Comparison of ENCODE assay signal across 7 mouse cellular contexts in the genomic region with DNA sequence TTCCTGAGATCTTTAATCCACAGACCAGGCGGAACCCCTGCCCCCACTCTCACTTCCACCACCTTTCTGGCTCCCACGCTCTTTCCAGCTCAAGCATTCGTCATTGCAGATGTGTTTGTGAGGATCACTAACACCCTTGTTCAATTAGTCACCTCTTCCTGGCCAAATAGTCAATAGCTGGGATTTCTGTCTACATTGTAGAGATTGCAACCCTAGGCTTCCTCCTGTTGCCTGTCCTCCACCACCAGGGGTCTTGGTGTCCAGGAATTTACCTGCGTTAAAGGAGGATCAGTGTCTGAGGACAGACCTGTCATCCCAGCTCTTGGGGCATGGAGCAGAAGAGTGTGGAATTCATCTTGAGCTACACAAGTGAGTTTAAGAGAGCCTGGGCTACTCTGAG. TPM values are rescaled to one million over a fixed set of nuclear protein-coding genes. Genes with fewer than 3 reads are reported as not detected.
DNase-seq lines count a peak whose midpoint lies in the region; ATAC-seq lines count a peak whose summit lies in the region.

No protein-coding gene starts in this region.

- H3K4me2 ChIP-seq in forebrain, embryonic 14.5 days (ENCODE audit: low read length), result peak overlapping the region; percentile 90
- H3K4me2 ChIP-seq in limb, embryonic 15.5 days, result peak overlapping the region; percentile 79

- ATAC-seq in forebrain, embryonic 14.5 days, result no peak
- ATAC-seq in limb, embryonic 15.5 days (ENCODE audit: insufficient number of reproducible peaks, low FRiP score, low TSS enrichment, low read depth), result no peak

- peak overlapping the region; percentile 39; the same call in 1 of the 2 replicates for H3K4me3 ChIP-seq in forebrain, embryonic 14.5 days (ENCODE audit: low read depth, low read length)
- H3K4me3 ChIP-seq in limb, embryonic 15.5 days, result peak overlapping the region; percentile 52

- H3K27ac ChIP-seq in forebrain, embryonic 14.5 days (ENCODE audit: low read depth, low read length), result no peak overlapping the region
- H3K27ac ChIP-seq in limb, embryonic 15.5 days, result peak overlapping the region; percentile 92

- no peaks in the 10 kb centered on the region for H3K36me3 ChIP-seq in forebrain, embryonic 14.5 days (ENCODE audit: control insufficient read depth, insufficient read depth, low read length)
- H3K36me3 ChIP-seq in limb, embryonic 15.5 days, result peaks cover 7% of the 10 kb centered on the region

- WGBS in forebrain, embryonic 14.5 days, result 42% methylated on average over 4 of the region's 4 CpGs
- 40% methylated on average over 4 of the region's 4 CpGs for WGBS in limb, embryonic 15.5 days

- H3K9me3 ChIP-seq in forebrain, embryonic 14.5 days (replicated peaks; ENCODE audit: control insufficient read depth, low read length), result no peaks in the 10 kb centered on the region
- H3K9me3 ChIP-seq in limb, embryonic 15.5 days, result no peaks in the 10 kb centered on the region

- peak overlapping the region; percentile 64 for H3K9ac ChIP-seq in forebrain, embryonic 14.5 days (ENCODE audit: low read length)
- H3K9ac ChIP-seq in limb, embryonic 15.5 days, result peak overlapping the region; percentile 29; the same call in 1 of the 2 replicates

- H3K4me1 ChIP-seq in forebrain, embryonic 14.5 days (ENCODE audit: control insufficient read depth, insufficient read depth, low read length), result peaks cover 12% of the 10 kb centered on the region; the same call in 1 of the 2 replicates
- peaks cover 54% of the 10 kb centered on the region for H3K4me1 ChIP-seq in limb, embryonic 15.5 days

- DNase-seq in 3134 (ENCODE audit: extremely low read depth, insufficient read length, low spot score) (peak; percentile 40), 416B (ENCODE audit: low read depth) (peak; percentile 25)
- DNase-seq in forebrain, embryonic 14.5 days (ENCODE audit: low spot score), result no peak
- DNase-seq in adrenal gland, postnatal 25 days, result no peak
- DNase-seq in right cerebral cortex, adult 2 months (ENCODE audit: low spot score in 2 of 2), result no peak
- DNase-seq in urinary bladder, postnatal 10 days (ENCODE audit: low spot score), result no peak

- H3K27me3 ChIP-seq in forebrain, embryonic 14.5 days (replicated peaks; ENCODE audit: control insufficient read depth, insufficient read depth, low read length), result no peaks in the 10 kb centered on the region
- H3K27me3 ChIP-seq in limb, embryonic 15.5 days, result no peaks in the 10 kb centered on the region

RNA-seq across cellular contexts. Expression of a gene that starts 0.4 kb away (rescaled TPM):
- 15.2 and 15.8 TPM in 2 replicates for polyA plus RNA-seq in forebrain, embryonic 14.5 days (2014; fragmentation: Nextera tagmentation; extraction: Ambion mirVana)
- 53.1 and 62.9 TPM in 2 replicates for polyA plus RNA-seq in limb, embryonic 15.5 days (2015; fragmentation: Nextera tagmentation; extraction: Ambion mirVana)
- 50.0 and 57.7 TPM in 2 replicates for total RNA-seq in adrenal gland, postnatal 25 days (2021)

RNA-seq across cellular contexts. Expression of a gene that starts 21.7 kb away (rescaled TPM):
- polyA plus RNA-seq in forebrain, embryonic 14.5 days (2014; fragmentation: Nextera tagmentation; extraction: Ambion mirVana), result 340 and 341 TPM in 2 replicates
- polyA plus RNA-seq in limb, embryonic 15.5 days (2015; fragmentation: Nextera tagmentation; extraction: Ambion mirVana), result 257 and 267 TPM in 2 replicates
- 236 and 280 TPM in 2 replicates for total RNA-seq in adrenal gland, postnatal 25 days (2021)

RNA-seq across cellular contexts. Expression of a gene that starts 28.3 kb away (rescaled TPM):
- 35.6 and 37.2 TPM in 2 replicates for polyA plus RNA-seq in forebrain, embryonic 14.5 days (2014; fragmentation: Nextera tagmentation; extraction: Ambion mirVana)
- polyA plus RNA-seq in limb, embryonic 15.5 days (2015; fragmentation: Nextera tagmentation; extraction: Ambion mirVana), result 29.4 and 32.3 TPM in 2 replicates
- total RNA-seq in adrenal gland, postnatal 25 days (2021), result 82.9 and 109 TPM in 2 replicates

RNA-seq across cellular contexts. Expression of a gene that starts 42.3 kb away (rescaled TPM):
- 624 and 885 TPM in 2 replicates for polyA plus RNA-seq in forebrain, embryonic 14.5 days (2014; fragmentation: Nextera tagmentation; extraction: Ambion mirVana)
- polyA plus RNA-seq in limb, embryonic 15.5 days (2015; fragmentation: Nextera tagmentation; extraction: Ambion mirVana), result 716 and 1,053 TPM in 2 replicates
- 1,302 and 1,448 TPM in 2 replicates for total RNA-seq in adrenal gland, postnatal 25 days (2021)

RNA-seq across cellular contexts. Expression of a gene that starts 42.3 kb away (rescaled TPM):
- 461 and 608 TPM in 2 replicates for polyA plus RNA-seq in forebrain, embryonic 14.5 days (2014; fragmentation: Nextera tagmentation; extraction: Ambion mirVana)
- 404 and 428 TPM in 2 replicates for polyA plus RNA-seq in limb, embryonic 15.5 days (2015; fragmentation: Nextera tagmentation; extraction: Ambion mirVana)
- total RNA-seq in adrenal gland, postnatal 25 days (2021), result 475 and 496 TPM in 2 replicates

Comparison
In these comparisons a context has a peak if more than half of its experiments do, and no peak if none do; other contexts are left out.
1. DNase-seq: peak in 3134 (single experiment) and 416B (single experiment); none in forebrain, embryonic 14.5 days (single experiment), adrenal gland, postnatal 25 days (single experiment), right cerebral cortex, adult 2 months (0 of 2) and urinary bladder, postnatal 10 days (single experiment).